Mouse (Mus musculus) mammary gland, adult 2 months (tissue): ENCODE results near the gene Slc16a6. TPM values are rescaled to one million over a fixed set of nuclear protein-coding genes. Genes with fewer than 3 reads are reported as not detected.

ENCODE experiments used
- polyA plus RNA-seq: library from polyadenylated mRNA; depleted of rRNA; stranded (reverse); fragments of >200 nt; gene quantifications from 2 replicates; pipeline ENCODE4 v1.2.3, GENCODE M21; 2012; ENCODE audit warnings: low replicate concordance; rRNA removed

Gene Slc16a6
- 2.3 and 2.6 TPM in 2 replicates for polyA plus RNA-seq

DNA sequence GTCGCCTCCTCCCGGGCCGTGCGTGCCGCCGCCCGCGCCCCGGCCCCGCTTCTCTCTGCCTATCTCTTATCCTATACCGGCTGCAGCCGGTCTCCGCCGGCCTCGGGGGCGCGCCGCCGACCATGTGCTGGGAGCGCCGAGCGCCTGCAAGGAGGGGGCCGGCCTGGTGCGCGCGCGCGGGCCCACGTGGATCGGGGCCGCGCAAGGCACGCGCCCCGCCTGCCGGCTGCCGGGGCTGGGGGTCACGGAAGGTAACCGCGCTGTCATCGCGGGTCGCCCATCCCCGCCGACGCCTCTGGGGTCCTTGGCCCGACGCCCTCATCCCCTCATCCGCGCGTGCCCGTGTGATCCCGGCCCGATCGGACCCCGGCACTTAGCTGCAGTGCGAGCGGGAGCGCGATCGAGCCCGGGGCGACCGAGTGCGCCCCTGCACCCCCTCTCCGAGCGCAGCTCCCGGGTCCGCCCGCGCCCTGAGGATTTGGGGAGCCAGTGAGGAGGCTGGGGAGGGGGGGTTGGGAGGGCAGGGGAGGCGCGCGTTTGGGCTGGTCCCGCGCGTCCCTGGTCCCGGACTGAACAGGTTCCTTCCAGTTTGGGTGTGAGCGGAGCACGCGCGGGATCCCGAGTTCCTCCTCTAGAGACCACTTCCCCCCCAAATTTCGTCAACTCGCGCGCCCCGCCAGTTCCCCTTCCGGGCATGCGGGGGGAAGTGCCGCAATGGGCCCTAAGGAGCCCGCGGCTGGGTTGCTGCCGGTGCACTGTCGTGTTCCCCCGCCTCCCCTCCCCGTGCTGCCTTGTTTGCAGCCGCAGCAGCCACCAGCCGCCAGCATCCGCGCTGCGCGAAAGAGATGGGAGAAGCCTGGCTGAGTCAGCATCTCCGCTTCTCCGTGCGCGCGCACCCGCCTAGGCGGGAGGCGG, at the start of gene Slc16a6, which contains the start of gene Arsg:
TSS of gene Slc16a6 (minus strand) at position 428 of the 915 bp plus-strand sequence.
TSS of gene Arsg (plus strand) at position 204 of the 915 bp plus-strand sequence.

DNA sequence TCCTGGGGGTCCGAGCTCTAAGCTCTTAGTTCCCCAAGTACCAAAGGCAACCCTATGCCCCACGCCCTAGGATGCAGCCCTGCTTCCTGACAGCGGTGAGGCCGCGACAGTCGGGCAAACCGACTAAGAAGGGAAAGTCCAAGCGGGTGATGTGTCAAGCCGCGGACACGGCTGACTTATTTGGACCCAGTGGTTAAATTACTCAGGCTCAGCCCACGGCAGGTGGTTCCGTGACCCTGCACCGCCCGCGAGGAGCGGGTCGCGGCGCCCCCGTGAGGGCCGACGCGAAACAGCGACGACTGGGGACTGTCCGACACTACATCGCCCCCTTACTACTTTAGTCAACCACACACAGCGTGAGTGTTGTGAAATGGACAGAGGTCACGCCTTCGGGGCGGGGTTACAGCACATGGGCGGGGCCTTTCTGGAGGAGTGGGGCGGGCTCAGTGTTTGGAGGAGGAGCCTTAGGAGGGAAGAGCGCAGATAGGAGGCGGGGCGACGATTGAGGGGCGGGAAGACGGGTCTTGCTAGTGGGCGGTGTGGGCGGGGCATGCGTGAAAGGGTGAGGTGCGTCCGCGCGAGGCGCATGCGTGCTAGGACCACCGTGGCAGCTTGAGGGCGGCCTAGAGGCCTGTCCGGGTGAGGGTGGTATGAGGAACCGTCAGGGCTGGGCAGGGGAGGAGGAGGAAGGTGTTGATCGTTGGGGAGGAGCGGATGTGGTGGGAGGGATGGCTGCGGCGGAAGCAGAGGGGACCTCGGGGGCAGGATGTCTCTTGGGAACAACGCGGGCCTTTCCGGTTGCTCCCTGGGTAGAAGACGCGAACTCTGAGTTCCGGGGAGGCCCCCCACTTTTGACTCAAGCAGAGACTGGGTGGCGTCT, 47.8 kb downstream of the Slc16a6 start, which contains the start of gene Amz2:
TSS of gene Amz2 (plus strand) at position 555 of the 880 bp plus-strand sequence.

DNA sequence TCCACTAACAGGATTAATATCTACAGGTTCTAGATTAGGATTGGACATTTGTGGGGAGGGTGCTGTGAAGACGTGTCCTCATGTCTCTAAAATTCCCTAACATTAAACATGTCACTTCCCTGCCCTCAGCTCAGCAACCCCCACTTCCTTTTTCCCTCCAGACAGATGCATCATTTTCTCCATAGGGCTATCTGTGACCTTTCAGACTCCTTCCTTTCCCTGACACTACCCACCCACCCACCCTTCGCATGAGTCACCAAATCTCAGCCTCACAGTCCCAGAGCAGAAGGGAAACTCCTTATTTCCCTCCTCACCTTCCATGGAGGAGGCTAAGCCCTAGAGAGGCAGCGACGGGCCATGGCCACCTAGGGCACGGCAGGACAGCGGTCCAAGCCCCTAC, 59.8 kb downstream of the Slc16a6 start, which contains the start of gene 9930022D16Rik:
TSS of gene 9930022D16Rik (plus strand) at position 301 of the 400 bp plus-strand sequence.

Other genes with a start within 250 kb of the Slc16a6 start
- gene Rgs9, start 175.5 kb downstream of the Slc16a6 start, polyA plus RNA-seq = 0.49 and 0.68 TPM in 2 replicates
- 28.3 and 38.5 TPM in 2 replicates for gene Gna13, start 110.8 kb downstream of the Slc16a6 start, polyA plus RNA-seq
- gene 9930022D16Rik, start 59.7 kb downstream of the Slc16a6 start, polyA plus RNA-seq = not detected in 2 replicates
- gene Amz2, start 47.7 kb downstream of the Slc16a6 start, polyA plus RNA-seq = 27.7 and 81.3 TPM in 2 replicates
- gene Arsg, start 224 bp downstream of the Slc16a6 start, polyA plus RNA-seq = 3.9 and 6.8 TPM in 2 replicates
- 17.8 and 28.1 TPM in 2 replicates for gene Wipi1, start 138.4 kb upstream of the Slc16a6 start, polyA plus RNA-seq
- gene Prkar1a, start 175.8 kb upstream of the Slc16a6 start, polyA plus RNA-seq = 82.8 and 102 TPM in 2 replicates
- 15.6 and 18.3 TPM in 2 replicates for gene Fam20a, start 248.7 kb upstream of the Slc16a6 start, polyA plus RNA-seq